Mouse (Mus musculus): ENCODE data around the gene Mbnl2. TPM values are rescaled to one million over a fixed set of nuclear protein-coding genes. Genes with fewer than 3 reads are reported as not detected.

Gene Mbnl2
- polyA plus RNA-seq, 1 experiment from 2014 or later, result 123 TPM

GRCm38 (mm10) chr14:120363090-120363818 is 87.8 kb downstream of the Mbnl2 start:
- peak overlapping the region; percentile 65 for H3K27ac ChIP-seq
- H3K27me3 ChIP-seq, result no peaks in the 10 kb centered on the region
- ATAC-seq (replicated peaks; ENCODE audit: insufficient number of reproducible peaks, insufficient read depth, low FRiP score, low read depth), result 0 out of 2 replicates have a peak, but pooled peaks have one; percentile 36
- H3K4me3 ChIP-seq, result no peak overlapping the region
- 0 out of 2 replicates have a peak, but pooled peaks cover 5% of the 10 kb centered on the region for H3K36me3 ChIP-seq
- H3K9me3 ChIP-seq (replicated peaks), result no peaks in the 10 kb centered on the region
- H3K9ac ChIP-seq, result no peak overlapping the region
- H3K4me1 ChIP-seq (replicated peaks), result peaks cover 30% of the 10 kb centered on the region
- 66% methylated on average over 8 of the region's 8 CpGs for WGBS
- H3K4me2 ChIP-seq, result no peak overlapping the region

GRCm38 (mm10) chr14:120365088-120365487 is 89.6 kb downstream of the Mbnl2 start:
- WGBS, result 90% methylated on average over 4 of the region's 4 CpGs
- no peaks in the 10 kb centered on the region for H3K27me3 ChIP-seq

GRCm38 (mm10) chr14:120366962-120367361 is 91.5 kb downstream of the Mbnl2 start:
- H3K4me3 ChIP-seq, result no peak overlapping the region
- WGBS, result 82% methylated on average over 8 of the region's 8 CpGs
- H3K4me2 ChIP-seq, result no peak overlapping the region
- H3K9ac ChIP-seq, result no peak overlapping the region
- peaks cover 63% of the 10 kb centered on the region for H3K4me1 ChIP-seq (replicated peaks)
- 0 out of 2 replicates have a peak, but pooled peaks cover 5% of the 10 kb centered on the region for H3K36me3 ChIP-seq
- no peak overlapping the region for H3K27ac ChIP-seq
- no peaks in the 10 kb centered on the region for H3K27me3 ChIP-seq
- no peaks in the 10 kb centered on the region for H3K9me3 ChIP-seq (replicated peaks)
- no peak for ATAC-seq (replicated peaks; ENCODE audit: insufficient number of reproducible peaks, insufficient read depth, low FRiP score, low read depth)

More at GRCm38 (mm10) chr14:120365088-120365487, 89.6 kb downstream of the Mbnl2 start:
- H3K27ac ChIP-seq, result no peak overlapping the region
- peaks cover 49% of the 10 kb centered on the region for H3K4me1 ChIP-seq (replicated peaks)
- no peaks in the 10 kb centered on the region for H3K9me3 ChIP-seq (replicated peaks)
- H3K36me3 ChIP-seq, result 0 out of 2 replicates have a peak, but pooled peaks cover 5% of the 10 kb centered on the region
- ATAC-seq (replicated peaks; ENCODE audit: insufficient number of reproducible peaks, insufficient read depth, low FRiP score, low read depth), result no peak
- no peak overlapping the region for H3K4me3 ChIP-seq
- H3K4me2 ChIP-seq, result no peak overlapping the region
- no peak overlapping the region for H3K9ac ChIP-seq

- Histone ChIP-seq H3K27me3 (no peaks in the 10 kb centered on the region), H3K9ac (no peak overlapping the region), H3K4me1 (replicated peaks) (peaks cover 66% of the 10 kb centered on the region), H3K27ac (no peak overlapping the region), H3K36me3 (0 out of 2 replicates have a peak, but pooled peaks cover 5% of the 10 kb centered on the region), H3K4me3 (no peak overlapping the region), H3K9me3 (replicated peaks) (no peaks in the 10 kb centered on the region), H3K4me2 (no peak overlapping the region)
- no peak for ATAC-seq (replicated peaks; ENCODE audit: insufficient number of reproducible peaks, insufficient read depth, low FRiP score, low read depth)
- WGBS, result 84% methylated on average over 4 of the region's 4 CpGs
These were observed 92.1 kb downstream of the Mbnl2 start for GRCm38 (mm10) chr14:120367589-120367988.

GRCm38 (mm10) chr14:120368456-120368855 is 93.0 kb downstream of the Mbnl2 start:
- peaks cover 67% of the 10 kb centered on the region for H3K4me1 ChIP-seq (replicated peaks)
- 64% methylated on average over 5 of the region's 5 CpGs for WGBS

GRCm38 (mm10) chr14:120368914-120369391 is 93.5 kb downstream of the Mbnl2 start:
- 0 out of 2 replicates have a peak, but pooled peaks cover 5% of the 10 kb centered on the region for H3K36me3 ChIP-seq
- WGBS, result 26% methylated on average over 8 of the region's 8 CpGs
- no peak overlapping the region for H3K4me3 ChIP-seq
- no peak overlapping the region for H3K9ac ChIP-seq
- peaks cover 68% of the 10 kb centered on the region for H3K4me1 ChIP-seq (replicated peaks)
- H3K4me2 ChIP-seq, result 0 out of 2 replicates have a peak overlapping the region, but pooled peaks have one; percentile 1
- no peaks in the 10 kb centered on the region for H3K9me3 ChIP-seq (replicated peaks)
- peak overlapping the region; percentile 80 for H3K27ac ChIP-seq
- H3K27me3 ChIP-seq, result no peaks in the 10 kb centered on the region
- peak; percentile 28; the same call in 1 of the 2 replicates for ATAC-seq (replicated peaks; ENCODE audit: insufficient number of reproducible peaks, insufficient read depth, low FRiP score, low read depth)

More at GRCm38 (mm10) chr14:120368456-120368855, 93.0 kb downstream of the Mbnl2 start:
- Histone ChIP-seq H3K36me3 (0 out of 2 replicates have a peak, but pooled peaks cover 5% of the 10 kb centered on the region), H3K27me3 (no peaks in the 10 kb centered on the region), H3K27ac (peak overlapping the region; percentile 80), H3K9ac (no peak overlapping the region), H3K4me3 (no peak overlapping the region), H3K4me2 (no peak overlapping the region), H3K9me3 (replicated peaks) (no peaks in the 10 kb centered on the region)
- no peak for ATAC-seq (replicated peaks; ENCODE audit: insufficient number of reproducible peaks, insufficient read depth, low FRiP score, low read depth)

- Histone ChIP-seq H3K9ac (no peak overlapping the region), H3K36me3 (0 out of 2 replicates have a peak, but pooled peaks cover 5% of the 10 kb centered on the region), H3K27ac (peak overlapping the region; percentile 80; the same call in 1 of the 2 replicates), H3K4me2 (no peak overlapping the region), H3K4me3 (no peak overlapping the region), H3K9me3 (replicated peaks) (no peaks in the 10 kb centered on the region), H3K4me1 (replicated peaks) (peaks cover 74% of the 10 kb centered on the region), H3K27me3 (no peaks in the 10 kb centered on the region)
- no peak for ATAC-seq (replicated peaks; ENCODE audit: insufficient number of reproducible peaks, insufficient read depth, low FRiP score, low read depth)
- 83% methylated on average over 14 of the region's 14 CpGs for WGBS
These were observed 94.6 kb downstream of the Mbnl2 start for GRCm38 (mm10) chr14:120370044-120370443.

- H3K36me3 ChIP-seq, result 0 out of 2 replicates have a peak, but pooled peaks cover 5% of the 10 kb centered on the region
- 75% methylated on average over 11 of the region's 11 CpGs for WGBS
- peak overlapping the region; percentile 27; the same call in 1 of the 2 replicates for H3K27ac ChIP-seq
- peaks cover 79% of the 10 kb centered on the region for H3K4me1 ChIP-seq (replicated peaks)
- no peak overlapping the region for H3K4me2 ChIP-seq
- no peak overlapping the region for H3K9ac ChIP-seq
- ATAC-seq (replicated peaks; ENCODE audit: insufficient number of reproducible peaks, insufficient read depth, low FRiP score, low read depth), result 0 out of 2 replicates have a peak, but pooled peaks have one; percentile 45
- H3K27me3 ChIP-seq, result no peaks in the 10 kb centered on the region
- no peak overlapping the region for H3K4me3 ChIP-seq
- H3K9me3 ChIP-seq (replicated peaks), result no peaks in the 10 kb centered on the region
These were observed 95.2 kb downstream of the Mbnl2 start for GRCm38 (mm10) chr14:120370631-120371030.

GRCm38 (mm10) chr14:120371174-120371573 is 95.7 kb downstream of the Mbnl2 start:
- no peak for ATAC-seq (replicated peaks; ENCODE audit: insufficient number of reproducible peaks, insufficient read depth, low FRiP score, low read depth)
- 67% methylated on average over 5 of the region's 5 CpGs for WGBS
- Histone ChIP-seq H3K27ac (no peak overlapping the region), H3K4me1 (replicated peaks) (peaks cover 79% of the 10 kb centered on the region), H3K27me3 (no peaks in the 10 kb centered on the region), H3K9ac (no peak overlapping the region), H3K9me3 (replicated peaks) (no peaks in the 10 kb centered on the region), H3K4me3 (no peak overlapping the region), H3K36me3 (0 out of 2 replicates have a peak, but pooled peaks cover 5% of the 10 kb centered on the region), H3K4me2 (no peak overlapping the region)

- Histone ChIP-seq H3K4me3 (no peak overlapping the region), H3K36me3 (no peaks in the 10 kb centered on the region), H3K27ac (peak overlapping the region; percentile 62), H3K9ac (no peak overlapping the region), H3K27me3 (no peaks in the 10 kb centered on the region), H3K4me2 (0 out of 2 replicates have a peak overlapping the region, but pooled peaks have one; percentile 2), H3K9me3 (replicated peaks) (no peaks in the 10 kb centered on the region), H3K4me1 (replicated peaks) (peaks cover 77% of the 10 kb centered on the region)
- WGBS, result 28% methylated on average over 11 of the region's 11 CpGs
- no peak for ATAC-seq (replicated peaks; ENCODE audit: insufficient number of reproducible peaks, insufficient read depth, low FRiP score, low read depth)
These were observed 97.9 kb downstream of the Mbnl2 start for GRCm38 (mm10) chr14:120373026-120374024.
